Mouse (Mus musculus): ENCODE measurements around the gene Prmt7. TPM values are rescaled to one million over a fixed set of nuclear protein-coding genes. Genes with fewer than 3 reads are reported as not detected.

Gene Prmt7
- total and polyA plus RNA-seq, 3 experiments: 63.3 to 74.5 TPM; not detected in 1

DNA sequence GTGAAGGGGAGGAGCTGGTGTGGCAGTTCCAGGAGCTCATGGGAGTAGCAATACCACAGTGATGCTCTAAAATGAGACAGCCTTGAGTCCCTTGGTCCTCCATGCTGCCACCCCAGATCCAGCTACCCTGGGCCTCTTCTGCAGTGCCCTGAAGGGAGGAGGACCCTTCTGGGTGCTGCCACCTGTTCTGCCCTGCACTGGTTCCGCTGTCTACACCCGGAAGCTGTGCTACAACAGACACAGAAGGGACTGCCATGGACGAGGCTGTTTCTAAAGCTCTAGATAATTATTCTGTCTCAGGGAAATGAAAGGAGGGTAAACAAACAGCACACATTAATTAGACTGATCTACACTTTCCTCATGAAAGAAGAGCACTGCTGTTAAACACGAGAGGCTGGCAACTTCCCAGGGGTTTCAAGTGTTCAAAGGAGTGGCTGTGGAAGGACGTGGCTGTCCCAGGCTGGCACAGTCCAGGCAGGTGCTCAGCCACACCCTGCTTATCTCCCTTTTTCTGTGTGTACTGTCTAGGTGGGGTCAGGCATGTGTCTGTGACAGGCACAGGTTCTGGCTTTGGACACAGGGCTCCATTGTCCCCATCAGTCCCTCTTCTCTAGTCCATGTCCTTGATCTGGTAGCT lies 58.1 kb downstream of the Prmt7 start:
- TF ChIP-seq E2F4 (IDR thresholded peaks at IDR 0.05; ENCODE audit: borderline replicate concordance, low read depth, low read length) (no peak), GATA1 (IDR thresholded peaks at IDR 0.05; ENCODE audit: low read depth, low read length) (no peak), UBTF (IDR thresholded peaks at IDR 0.05; ENCODE audit: borderline replicate concordance, insufficient read depth, low read depth, low read length) (no peak)
- Histone ChIP-seq H3K79me2 (ENCODE audit: control insufficient read depth, insufficient read depth, low read length, poor library complexity) (no peaks in the 10 kb centered on the region), H3K27me3 (ENCODE audit: control insufficient read depth in 1 of 2, insufficient read depth in 2 of 2, low read length in 2 of 2) (peaks cover 1 to 7% of the 10 kb centered on the region in 2 experiments; a peak in 3 of 4 replicates), H3K4me1 (ENCODE audit: control insufficient read depth in 1 of 2, insufficient read depth in 2 of 2, low read length in 2 of 2) (no peaks in the 10 kb centered on the region), H3K9me3 (replicated peaks; ENCODE audit: insufficient read depth, low read length) (no peaks in the 10 kb centered on the region), H3K36me3 (ENCODE audit: control insufficient read depth in 1 of 2, insufficient read depth in 2 of 2, low read length in 2 of 2) (no peaks in the 10 kb centered on the region), H3K27ac (ENCODE audit: control insufficient read depth, low read depth, low read length) (no peak overlapping the region), H3K4me3 (ENCODE audit: control insufficient read depth in 1 of 2, insufficient read depth in 1 of 2, low read depth in 2 of 2, low read length in 2 of 2) (no peak overlapping the region), H3K9ac (ENCODE audit: control insufficient read depth, low read depth, low read length, poor library complexity, severe bottlenecking) (no peak overlapping the region)
- DNase-seq (ENCODE audit: low read depth, low spot score): no peak

- H3K27me3 ChIP-seq (ENCODE audit: control insufficient read depth in 1 of 2, insufficient read depth in 2 of 2, low read length in 2 of 2): peaks cover 6 to 11% of the 10 kb centered on the region in 2 experiments
- no peaks in the 10 kb centered on the region for H3K36me3 ChIP-seq (ENCODE audit: control insufficient read depth in 1 of 2, insufficient read depth in 2 of 2, low read length in 2 of 2)
- no peak for DNase-seq (ENCODE audit: low read depth, low spot score)
- TF ChIP-seq SIN3A (IDR thresholded peaks at IDR 0.05; ENCODE audit: low read length) (no peak), ZNF384 (IDR thresholded peaks at IDR 0.05; ENCODE audit: low read depth, low read length) (no peak), NRF1 (IDR thresholded peaks at IDR 0.05; ENCODE audit: insufficient read depth, low read depth, low read length, poor library complexity, severe bottlenecking) (no peak), MAZ (IDR thresholded peaks at IDR 0.05; ENCODE audit: low read depth, low read length) (no peak), ETS1 (IDR thresholded peaks at IDR 0.05; ENCODE audit: low read depth, low read length) (no peak), USF2 (IDR thresholded peaks at IDR 0.05; ENCODE audit: borderline replicate concordance in 1 of 2, insufficient read depth in 1 of 2, low read depth in 1 of 2, low read length in 2 of 2) (no peak), E2F4 (IDR thresholded peaks at IDR 0.05; ENCODE audit: borderline replicate concordance, low read depth, low read length) (no peak), KAT2A (conservative IDR thresholded peaks at IDR 0.05; ENCODE audit: low read depth, low read length) (no peak), POLR2AphosphoS2 (IDR thresholded peaks at IDR 0.05; ENCODE audit: low read length) (no peak), TAL1 (IDR thresholded peaks at IDR 0.05; ENCODE audit: low read length) (no peak), CTCF (IDR thresholded peaks at IDR 0.05 in 2 of 3, conservative IDR thresholded peaks at IDR 0.05 in 1 of 3; ENCODE audit: control insufficient read depth in 1 of 3, insufficient read depth in 1 of 3, low read depth in 2 of 3, low read length in 3 of 3, poor library complexity in 1 of 3, severe bottlenecking in 1 of 3) (no peak)
- no peaks in the 10 kb centered on the region for H3K79me2 ChIP-seq (ENCODE audit: control insufficient read depth, insufficient read depth, low read length, poor library complexity)
- no peak overlapping the region for H3K9ac ChIP-seq (ENCODE audit: control insufficient read depth, low read depth, low read length, poor library complexity, severe bottlenecking)
- H3K4me3 ChIP-seq (ENCODE audit: control insufficient read depth in 1 of 2, insufficient read depth in 1 of 2, low read depth in 2 of 2, low read length in 2 of 2): no peak overlapping the region
- no peaks in the 10 kb centered on the region for H3K4me1 ChIP-seq (ENCODE audit: control insufficient read depth in 1 of 2, insufficient read depth in 2 of 2, low read length in 2 of 2)
- H3K27ac ChIP-seq (ENCODE audit: control insufficient read depth, low read depth, low read length): no peak overlapping the region
- no peaks in the 10 kb centered on the region for H3K9me3 ChIP-seq (replicated peaks; ENCODE audit: insufficient read depth, low read length)
These were observed 60.1 kb downstream of the Prmt7 start for GRCm38 (mm10) chr8:106270804-106271203.

DNA sequence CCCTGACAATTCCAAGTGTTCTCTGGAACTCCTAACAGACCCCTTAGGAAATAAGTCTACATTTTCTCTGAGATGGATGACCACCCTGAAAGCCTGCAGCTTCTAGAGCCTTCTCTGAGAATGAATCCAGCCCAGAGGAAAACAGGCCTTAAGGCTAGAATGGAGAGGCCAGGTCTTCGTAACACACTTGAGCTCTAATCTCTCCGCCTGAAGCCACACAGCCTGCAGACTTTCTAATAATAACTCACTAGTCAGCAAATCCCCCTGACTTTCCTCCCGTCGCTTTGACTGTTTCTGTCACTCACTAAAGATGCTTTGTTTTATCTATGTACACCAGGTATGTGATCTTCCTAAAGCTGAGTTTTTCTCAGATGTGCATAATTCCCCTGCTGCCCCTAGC lies 60.6 kb downstream of the Prmt7 start:
- no peak for TF ChIP-seq USF2 (IDR thresholded peaks at IDR 0.05; ENCODE audit: borderline replicate concordance in 1 of 2, insufficient read depth in 1 of 2, low read depth in 1 of 2, low read length in 2 of 2)
- no peak for TF ChIP-seq BHLHE40 (IDR thresholded peaks at IDR 0.05; ENCODE audit: borderline replicate concordance, low read depth, low read length)
- TF ChIP-seq SMC3 (IDR thresholded peaks at IDR 0.05; ENCODE audit: low read depth, low read length): no peak
- TF ChIP-seq UBTF (IDR thresholded peaks at IDR 0.05; ENCODE audit: borderline replicate concordance, insufficient read depth, low read depth, low read length): no peak
- TF ChIP-seq E2F4 (IDR thresholded peaks at IDR 0.05; ENCODE audit: borderline replicate concordance, low read depth, low read length): no peak
- no peak for TF ChIP-seq MAFK (IDR thresholded peaks at IDR 0.05; ENCODE audit: borderline replicate concordance, low read depth, low read length)
- TF ChIP-seq POLR2AphosphoS2 (IDR thresholded peaks at IDR 0.05; ENCODE audit: low read length): no peak
- TF ChIP-seq ELF1 (IDR thresholded peaks at IDR 0.05; ENCODE audit: low read depth, low read length): no peak
- TF ChIP-seq CTCF (IDR thresholded peaks at IDR 0.05 in 2 of 3, conservative IDR thresholded peaks at IDR 0.05 in 1 of 3; ENCODE audit: control insufficient read depth in 1 of 3, insufficient read depth in 1 of 3, low read depth in 2 of 3, low read length in 3 of 3, poor library complexity in 1 of 3, severe bottlenecking in 1 of 3): no peak
- no peak for TF ChIP-seq RCOR1 (IDR thresholded peaks at IDR 0.05; ENCODE audit: low read depth, low read length)
- no peak for TF ChIP-seq MYB (IDR thresholded peaks at IDR 0.05; ENCODE audit: low read depth, low read length)
- no peak for TF ChIP-seq MAX (IDR thresholded peaks at IDR 0.05; ENCODE audit: low read length)
- no peak for TF ChIP-seq ZNF384 (IDR thresholded peaks at IDR 0.05; ENCODE audit: low read depth, low read length)
- no peak for TF ChIP-seq SIN3A (IDR thresholded peaks at IDR 0.05; ENCODE audit: low read length)
- no peak for TF ChIP-seq CHD2 (IDR thresholded peaks at IDR 0.05; ENCODE audit: low read length)
- H3K36me3 ChIP-seq (ENCODE audit: control insufficient read depth in 1 of 2, insufficient read depth in 2 of 2, low read length in 2 of 2): no peaks in the 10 kb centered on the region
- DNase-seq (ENCODE audit: low read depth, low spot score): no peak
- no peak overlapping the region for H3K27ac ChIP-seq (ENCODE audit: control insufficient read depth, low read depth, low read length)
- H3K79me2 ChIP-seq (ENCODE audit: control insufficient read depth, insufficient read depth, low read length, poor library complexity): no peaks in the 10 kb centered on the region
- no peak overlapping the region for H3K4me3 ChIP-seq (ENCODE audit: control insufficient read depth in 1 of 2, insufficient read depth in 1 of 2, low read depth in 2 of 2, low read length in 2 of 2)
- H3K9ac ChIP-seq (ENCODE audit: control insufficient read depth, low read depth, low read length, poor library complexity, severe bottlenecking): no peak overlapping the region
- peaks cover 9 to 11% of the 10 kb centered on the region in 2 experiments for H3K27me3 ChIP-seq (ENCODE audit: control insufficient read depth in 1 of 2, insufficient read depth in 2 of 2, low read length in 2 of 2)
- no peaks in the 10 kb centered on the region for H3K9me3 ChIP-seq (replicated peaks; ENCODE audit: insufficient read depth, low read length)
- H3K4me1 ChIP-seq (ENCODE audit: control insufficient read depth in 1 of 2, insufficient read depth in 2 of 2, low read length in 2 of 2): no peaks in the 10 kb centered on the region
